Mouse (Mus musculus): ENCODE results near the gene Hoxd1. TPM values are rescaled to one million over a fixed set of nuclear protein-coding genes. Genes with fewer than 3 reads are reported as not detected.

The Hoxd1 gene
- polyA plus RNA-seq, 1 experiment from 2014 or later: 1.8 TPM

GRCm38 (mm10) chr2:74720384-74720783 is 42.4 kb upstream of the Hoxd1 start:
- no peaks in the 10 kb centered on the region for H3K9me3 ChIP-seq (replicated peaks; ENCODE audit: low read length)
- H3K9ac ChIP-seq (ENCODE audit: low read depth, low read length): no peak overlapping the region
- peaks cover 45% of the 10 kb centered on the region for H3K4me1 ChIP-seq (replicated peaks; ENCODE audit: insufficient read depth, low read length)
- 29% methylated on average over 2 of the region's 2 CpGs for WGBS
- H3K27me3 ChIP-seq (ENCODE audit: insufficient read depth, low read length): no peaks in the 10 kb centered on the region
- H3K27ac ChIP-seq: no peak overlapping the region
- H3K36me3 ChIP-seq (ENCODE audit: insufficient read depth, low read length): no peaks in the 10 kb centered on the region
- ATAC-seq (replicated peaks; ENCODE audit: low FRiP score, low read depth) (no peak), DNase-seq (ENCODE audit: low spot score) (no peak)
- H3K4me3 ChIP-seq (replicated peaks; ENCODE audit: low read depth, low read length): no peak overlapping the region
- TF ChIP-seq CTCF (IDR thresholded peaks at IDR 0.05; ENCODE audit: low read depth): no peak
- H3K4me2 ChIP-seq (ENCODE audit: low read length): no peak overlapping the region

- no peaks in the 10 kb centered on the region for H3K27me3 ChIP-seq (ENCODE audit: insufficient read depth, low read length)
- H3K9ac ChIP-seq (ENCODE audit: low read depth, low read length): 0 out of 2 replicates have a peak overlapping the region, but pooled peaks have one; percentile 27
- no peaks in the 10 kb centered on the region for H3K36me3 ChIP-seq (ENCODE audit: insufficient read depth, low read length)
- 39% methylated on average over 5 of the region's 5 CpGs for WGBS
- no peak for ATAC-seq (replicated peaks; ENCODE audit: low FRiP score, low read depth)
- peak overlapping the region; percentile 65 for H3K4me2 ChIP-seq (ENCODE audit: low read length)
- no peak for TF ChIP-seq CTCF (IDR thresholded peaks at IDR 0.05; ENCODE audit: low read depth)
- no peak for DNase-seq (ENCODE audit: low spot score)
- H3K4me1 ChIP-seq (replicated peaks; ENCODE audit: insufficient read depth, low read length): peaks cover 40% of the 10 kb centered on the region
- H3K4me3 ChIP-seq (replicated peaks; ENCODE audit: low read depth, low read length): 0 out of 2 replicates have a peak overlapping the region, but pooled peaks have one; percentile 8
- H3K27ac ChIP-seq: peak overlapping the region; percentile 39; the same call in 1 of the 2 replicates
- no peaks in the 10 kb centered on the region for H3K9me3 ChIP-seq (replicated peaks; ENCODE audit: low read length)
These were observed 41.8 kb upstream of the Hoxd1 start for GRCm38 (mm10) chr2:74720955-74721491.

- Histone ChIP-seq H3K9me3 (replicated peaks; ENCODE audit: low read length) (no peaks in the 10 kb centered on the region), H3K4me1 (replicated peaks; ENCODE audit: insufficient read depth, low read length) (peaks cover 45% of the 10 kb centered on the region), H3K4me2 (ENCODE audit: low read length) (peak overlapping the region; percentile 65), H3K27me3 (ENCODE audit: insufficient read depth, low read length) (no peaks in the 10 kb centered on the region), H3K27ac (peak overlapping the region; percentile 15; the same call in 1 of the 2 replicates), H3K9ac (ENCODE audit: low read depth, low read length) (no peak overlapping the region), H3K36me3 (ENCODE audit: insufficient read depth, low read length) (no peaks in the 10 kb centered on the region), H3K4me3 (replicated peaks; ENCODE audit: low read depth, low read length) (peak overlapping the region; percentile 8)
- TF ChIP-seq CTCF (IDR thresholded peaks at IDR 0.05; ENCODE audit: low read depth): no peak
- DNase-seq (ENCODE audit: low spot score) (peak; percentile 90), ATAC-seq (replicated peaks; ENCODE audit: low FRiP score, low read depth) (no peak)
- WGBS: 11% methylated on average over 6 of the region's 6 CpGs
These were observed 40.9 kb upstream of the Hoxd1 start for GRCm38 (mm10) chr2:74721882-74722281.

- TF ChIP-seq CTCF (IDR thresholded peaks at IDR 0.05; ENCODE audit: low read depth): no peak
- ATAC-seq (replicated peaks; ENCODE audit: low FRiP score, low read depth) (no peak), DNase-seq (ENCODE audit: low spot score) (no peak)
- H3K27ac ChIP-seq: peak overlapping the region; percentile 63
- H3K4me1 ChIP-seq (replicated peaks; ENCODE audit: insufficient read depth, low read length): peaks cover 50% of the 10 kb centered on the region
- H3K27me3 ChIP-seq (ENCODE audit: insufficient read depth, low read length): no peaks in the 10 kb centered on the region
- H3K4me3 ChIP-seq (replicated peaks; ENCODE audit: low read depth, low read length): peak overlapping the region; percentile 22
- peak overlapping the region; percentile 65 for H3K4me2 ChIP-seq (ENCODE audit: low read length)
- H3K36me3 ChIP-seq (ENCODE audit: insufficient read depth, low read length): no peaks in the 10 kb centered on the region
- 46% methylated on average over 8 of the region's 8 CpGs for WGBS
- 0 out of 2 replicates have a peak overlapping the region, but pooled peaks have one; percentile 35 for H3K9ac ChIP-seq (ENCODE audit: low read depth, low read length)
- no peaks in the 10 kb centered on the region for H3K9me3 ChIP-seq (replicated peaks; ENCODE audit: low read length)
These were observed 39.8 kb upstream of the Hoxd1 start for GRCm38 (mm10) chr2:74722949-74723348.

GRCm38 (mm10) chr2:74724244-74725015 is 38.4 kb upstream of the Hoxd1 start:
- peak overlapping the region; percentile 49; the same call in 1 of the 2 replicates for H3K9ac ChIP-seq (ENCODE audit: low read depth, low read length)
- H3K9me3 ChIP-seq (replicated peaks; ENCODE audit: low read length): no peaks in the 10 kb centered on the region
- no peak for TF ChIP-seq CTCF (IDR thresholded peaks at IDR 0.05; ENCODE audit: low read depth)
- peak overlapping the region; percentile 22; the same call in 1 of the 2 replicates for H3K4me3 ChIP-seq (replicated peaks; ENCODE audit: low read depth, low read length)
- H3K4me2 ChIP-seq (ENCODE audit: low read length): peak overlapping the region; percentile 65
- no peak for ATAC-seq (replicated peaks; ENCODE audit: low FRiP score, low read depth)
- 0 out of 2 replicates have a peak, but pooled peaks cover 4% of the 10 kb centered on the region for H3K36me3 ChIP-seq (ENCODE audit: insufficient read depth, low read length)
- H3K27me3 ChIP-seq (ENCODE audit: insufficient read depth, low read length): no peaks in the 10 kb centered on the region
- H3K27ac ChIP-seq: peak overlapping the region; percentile 63
- DNase-seq (ENCODE audit: low spot score): no peak
- H3K4me1 ChIP-seq (replicated peaks; ENCODE audit: insufficient read depth, low read length): peaks cover 46% of the 10 kb centered on the region
- WGBS: 54% methylated on average over 7 of the region's 7 CpGs

- peaks cover 42% of the 10 kb centered on the region for H3K4me1 ChIP-seq (replicated peaks; ENCODE audit: insufficient read depth, low read length)
- H3K9me3 ChIP-seq (replicated peaks; ENCODE audit: low read length): no peaks in the 10 kb centered on the region
- WGBS: 62% methylated on average over 17 of the region's 17 CpGs
- ATAC-seq (replicated peaks; ENCODE audit: low FRiP score, low read depth): no peak
- H3K36me3 ChIP-seq (ENCODE audit: insufficient read depth, low read length): 0 out of 2 replicates have a peak, but pooled peaks cover 4% of the 10 kb centered on the region
- H3K27me3 ChIP-seq (ENCODE audit: insufficient read depth, low read length): no peaks in the 10 kb centered on the region
- 0 out of 2 replicates have a peak overlapping the region, but pooled peaks have one; percentile 27 for H3K9ac ChIP-seq (ENCODE audit: low read depth, low read length)
- no peak overlapping the region for H3K27ac ChIP-seq
- DNase-seq (ENCODE audit: low spot score): no peak
- TF ChIP-seq CTCF (IDR thresholded peaks at IDR 0.05; ENCODE audit: low read depth): no peak
- H3K4me3 ChIP-seq (replicated peaks; ENCODE audit: low read depth, low read length): peak overlapping the region; percentile 9; the same call in 1 of the 2 replicates
- peak overlapping the region; percentile 65 for H3K4me2 ChIP-seq (ENCODE audit: low read length)
These were observed 37.6 kb upstream of the Hoxd1 start for GRCm38 (mm10) chr2:74725171-74725570.
